Mouse (Mus musculus) ES-E14 (cell line): ENCODE results near the gene Ecm1.

ENCODE experiments used
- CHD2 ChIP-seq: IDR thresholded peaks from 2 replicates; pipeline ENCODE4 v1.6.1; 2014; ENCODE audit warnings: mild to moderate bottlenecking, low read depth, low read length, inconsistent platforms
- HCFC1 ChIP-seq: IDR thresholded peaks from 2 replicates; pipeline ENCODE4 v1.6.1; 2012; ENCODE audit warnings: low read length, inconsistent platforms, borderline replicate concordance; ENCODE audit not compliant: insufficient read depth
- MAFK ChIP-seq: IDR thresholded peaks from 2 replicates; pipeline ENCODE4 v1.6.1; 2014; ENCODE audit warnings: mild to moderate bottlenecking, low read depth, low read length, inconsistent platforms; ENCODE audit not compliant: insufficient read depth

DNA sequence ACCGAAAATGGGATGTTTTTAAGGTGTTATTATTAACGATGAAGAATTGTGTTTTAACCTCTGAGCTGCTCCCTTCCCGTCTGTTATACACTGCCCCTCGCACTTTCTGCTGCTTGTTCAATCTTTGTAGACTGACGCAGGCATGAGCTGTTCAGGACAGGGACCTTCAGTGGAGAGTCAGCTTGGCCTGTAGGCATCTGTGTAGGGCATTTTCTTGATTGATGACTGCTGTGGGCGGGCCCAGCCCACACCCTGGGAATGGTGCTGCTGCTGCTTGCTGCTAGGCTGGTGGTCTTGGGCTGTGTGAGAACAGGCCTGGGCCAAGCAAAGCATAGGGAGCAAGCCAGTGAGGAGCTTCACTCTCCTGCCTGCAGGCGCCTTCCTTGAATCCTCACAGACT lies 8.9 kb downstream of the Ecm1 start:
- TF ChIP-seq MAFK (no peak), CHD2 (no peak), HCFC1 (no peak)
